Mouse (Mus musculus): ENCODE results near the gene Isg20.

- no peak for TF ChIP-seq POLR2A (IDR thresholded peaks at IDR 0.05; ENCODE audit: insufficient read length, low read depth)
- TF ChIP-seq CEBPB (IDR thresholded peaks at IDR 0.05; ENCODE audit: insufficient read depth, poor library complexity, severe bottlenecking) = no peak
- TF ChIP-seq MYOD1 (IDR thresholded peaks at IDR 0.05; ENCODE audit: control insufficient read depth in 1 of 3, insufficient read length in 2 of 3, low read depth in 2 of 3) = no peak
- TF ChIP-seq POLR2AphosphoS2 (IDR thresholded peaks at IDR 0.05; ENCODE audit: insufficient read length, low read depth) = no peak
- TF ChIP-seq MYOG (IDR thresholded peaks at IDR 0.05; ENCODE audit: control insufficient read depth in 1 of 3, insufficient read depth in 1 of 3, insufficient read length in 2 of 3, low read depth in 2 of 3) = no peak
- TF ChIP-seq TCF12 (IDR thresholded peaks at IDR 0.05; ENCODE audit: insufficient read depth, poor library complexity, severe bottlenecking) = no peak
- no peak for TF ChIP-seq MAX (IDR thresholded peaks at IDR 0.05; ENCODE audit: low read depth)
- TF ChIP-seq USF1 (IDR thresholded peaks at IDR 0.05; ENCODE audit: low read depth) = no peak
- TF ChIP-seq E2F4 (IDR thresholded peaks at IDR 0.05; ENCODE audit: insufficient read depth) = no peak
- TF ChIP-seq TCF3 (IDR thresholded peaks at IDR 0.05; ENCODE audit: insufficient read length, low read depth) = no peak
- TF ChIP-seq SRF (IDR thresholded peaks at IDR 0.05; ENCODE audit: control insufficient read depth, insufficient read length, low read depth) = no peak
Observed at GRCm38 (mm10) chr7:78942544-78942943, 29.3 kb downstream of the Isg20 start.

All from myocyte (in vitro differentiated cells).